Mouse (Mus musculus): ENCODE measurements at regions not wholly inside any gene's neighbourhood (a gene's known extent, or its start where the extent isn't known, plus 50 kb on each side); places are given as distances from the start of the nearest gene placed in this dataset.

GRCm38 (mm10) chr5:46002011-46002410 lies 144.6 kb upstream of the Lcorl start:
- CTCF ChIA-PET = no interaction called here

GRCm38 (mm10) chr5:45957766-45958165 lies 100.4 kb upstream of the Lcorl start:
- POLR2A ChIA-PET = no interaction called here
- CTCF ChIA-PET = no interaction called here

More at GRCm38 (mm10) chr5:46002011-46002410, 144.6 kb upstream of the Lcorl start:
- POLR2A ChIA-PET = no interaction called here

- CTCF ChIA-PET = interaction anchor here in 1 of 4 experiments (0.6 kb wide), 1 partner anchor 436 kb away, joined by 4 read pairs; no protein-coding TSS in a partner anchor
- POLR2A ChIA-PET = interaction anchor here in 1 of 4 experiments (0.7 kb wide), 1 partner anchor 896 kb away, joined by 3 read pairs; no protein-coding TSS in a partner anchor
These were observed 86.6 kb upstream of the Lcorl start for GRCm38 (mm10) chr5:45943970-45944369.

- ChIA-PET POLR2A (no interaction called here), CTCF (no interaction called here)
These were observed 75.6 kb upstream of the Lcorl start for GRCm38 (mm10) chr5:45932970-45933369.

GRCm38 (mm10) chr5:45931252-45931651 lies 73.8 kb upstream of the Lcorl start:
- POLR2A ChIA-PET = no interaction called here

GRCm38 (mm10) chr5:45925879-45926410 lies 68.5 kb upstream of the Lcorl start:
- ChIA-PET CTCF (interaction anchor here in 1 of 4 experiments (0.6 kb wide), 1 partner anchor 10 kb away, joined by 3 read pairs; no protein-coding TSS in a partner anchor), POLR2A (no interaction called here)

More at GRCm38 (mm10) chr5:45931252-45931651, 73.8 kb upstream of the Lcorl start:
- CTCF ChIA-PET = no interaction called here

GRCm38 (mm10) chr5:45923907-45924594 lies 66.6 kb upstream of the Lcorl start:
- POLR2A ChIA-PET = no interaction called here
- CTCF ChIA-PET = no interaction called here

All from embryonic stem cell, embryonic (primary cell).